Mouse (Mus musculus) cerebellum, adult 2 months (tissue): Measurements from ENCODE around the gene Gm21962.

Source experiments
- CTCF ChIP-seq: fragments of 200-500 bp; IDR thresholded peaks from 2 replicates; pipeline ENCODE4 v1.5.1; 2011; ENCODE audit warnings: low read depth, mild to moderate bottlenecking, control low read depth, low read length, moderate library complexity, borderline replicate concordance; ENCODE audit not compliant: insufficient read depth
- POLR2A ChIP-seq: fragments of 200-500 bp; IDR thresholded peaks from 2 replicates; pipeline ENCODE4 v1.6.1; 2011; ENCODE audit warnings: low read length, control low read depth, borderline replicate concordance; ENCODE audit not compliant: insufficient read depth

GRCm38 (mm10) chr3:137622895-137623580 is 48.3 kb upstream of the Gm21962 start:
- no peak for TF ChIP-seq POLR2A
- no peak for TF ChIP-seq CTCF
